Mouse (Mus musculus) adrenal gland, adult 10 weeks (tissue): Measurements from ENCODE around the gene Mmp27. TPM values are rescaled to one million over a fixed set of nuclear protein-coding genes. Genes with fewer than 3 reads are reported as not detected.

ENCODE experiments used
- polyA plus RNA-seq: library from polyadenylated mRNA; stranded (reverse); fragments of 350-450 nt; fragmentation: Illumina TruSeq; extraction: RNeasy Lipid Tissue Mini Kit (QIAGEN cat#74804); gene quantifications from one replicate; pipeline ENCODE4 v1.2.3, GENCODE M21; 2014; ENCODE audit warnings: low read depth, low replicate concordance

Mmp27 gene
- polyA plus RNA-seq = 1.3 TPM

GRCm38 (mm10) chr9:7571162-7571561 is at the start of gene Mmp27:
Mmp27 (plus strand) TSS chr9:7571396.

GRCm38 (mm10) chr9:7558221-7559017 is 12.8 kb upstream of the Mmp27 start, which contains the start of gene Mmp8:
Mmp8 (plus strand) TSS chr9:7558456.

GRCm38 (mm10) chr9:7627931-7628330 is 56.7 kb downstream of the Mmp27 start, which contains the start of gene Mmp20:
Mmp20 (plus strand) TSS chr9:7628231.

Other genes starting within 250 kb of the Mmp27 start
- 25.7 TPM for gene Mmp12, start 227.0 kb upstream of the Mmp27 start, polyA plus RNA-seq
- gene Mmp1b, start 183.3 kb upstream of the Mmp27 start, polyA plus RNA-seq = not detected
- gene Mmp3, start 125.6 kb upstream of the Mmp27 start, polyA plus RNA-seq = 0.76 TPM
- gene Mmp10, start 69.0 kb upstream of the Mmp27 start, polyA plus RNA-seq = not detected
- gene Mmp8, start 12.9 kb upstream of the Mmp27 start, polyA plus RNA-seq = not detected
- gene Mmp20, start 56.8 kb downstream of the Mmp27 start, polyA plus RNA-seq = not detected
- gene Mmp7, start 120.7 kb downstream of the Mmp27 start, polyA plus RNA-seq = not detected
- 553 TPM for gene Tmem123, start 192.6 kb downstream of the Mmp27 start, polyA plus RNA-seq